Mouse (Mus musculus): ENCODE measurements around the gene Slc34a3.

Gene Slc34a3

DNA sequence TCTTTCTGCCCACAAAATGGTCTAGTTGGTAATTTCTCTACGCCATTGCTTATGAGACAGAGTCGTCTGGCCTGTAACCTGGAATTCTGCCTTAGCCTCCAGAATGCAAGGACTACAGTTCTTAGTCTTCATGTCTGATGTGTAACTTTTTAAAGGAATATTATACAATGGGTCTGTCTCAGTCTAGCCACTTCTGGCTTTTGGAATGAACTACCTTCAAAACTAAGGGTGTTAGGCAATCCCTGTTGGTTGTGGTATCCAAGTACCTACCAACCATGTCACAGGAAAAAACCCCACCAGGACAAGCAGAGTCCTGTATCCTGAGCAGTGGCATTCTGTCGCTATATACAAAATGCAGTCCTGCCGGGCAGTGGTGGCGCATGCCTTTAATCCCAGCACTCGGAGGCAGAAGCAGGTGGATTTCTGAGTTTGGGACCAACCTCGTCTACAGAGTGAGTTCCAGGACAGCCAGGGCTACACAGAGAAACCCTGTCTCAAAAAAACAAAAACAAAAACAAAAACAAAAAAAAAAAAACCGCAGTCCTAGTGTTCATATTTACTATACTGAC, 8.3 kb downstream of the Slc34a3 start:
- intact Hi-C loops (cut with DNase I): no loop called here

DNA sequence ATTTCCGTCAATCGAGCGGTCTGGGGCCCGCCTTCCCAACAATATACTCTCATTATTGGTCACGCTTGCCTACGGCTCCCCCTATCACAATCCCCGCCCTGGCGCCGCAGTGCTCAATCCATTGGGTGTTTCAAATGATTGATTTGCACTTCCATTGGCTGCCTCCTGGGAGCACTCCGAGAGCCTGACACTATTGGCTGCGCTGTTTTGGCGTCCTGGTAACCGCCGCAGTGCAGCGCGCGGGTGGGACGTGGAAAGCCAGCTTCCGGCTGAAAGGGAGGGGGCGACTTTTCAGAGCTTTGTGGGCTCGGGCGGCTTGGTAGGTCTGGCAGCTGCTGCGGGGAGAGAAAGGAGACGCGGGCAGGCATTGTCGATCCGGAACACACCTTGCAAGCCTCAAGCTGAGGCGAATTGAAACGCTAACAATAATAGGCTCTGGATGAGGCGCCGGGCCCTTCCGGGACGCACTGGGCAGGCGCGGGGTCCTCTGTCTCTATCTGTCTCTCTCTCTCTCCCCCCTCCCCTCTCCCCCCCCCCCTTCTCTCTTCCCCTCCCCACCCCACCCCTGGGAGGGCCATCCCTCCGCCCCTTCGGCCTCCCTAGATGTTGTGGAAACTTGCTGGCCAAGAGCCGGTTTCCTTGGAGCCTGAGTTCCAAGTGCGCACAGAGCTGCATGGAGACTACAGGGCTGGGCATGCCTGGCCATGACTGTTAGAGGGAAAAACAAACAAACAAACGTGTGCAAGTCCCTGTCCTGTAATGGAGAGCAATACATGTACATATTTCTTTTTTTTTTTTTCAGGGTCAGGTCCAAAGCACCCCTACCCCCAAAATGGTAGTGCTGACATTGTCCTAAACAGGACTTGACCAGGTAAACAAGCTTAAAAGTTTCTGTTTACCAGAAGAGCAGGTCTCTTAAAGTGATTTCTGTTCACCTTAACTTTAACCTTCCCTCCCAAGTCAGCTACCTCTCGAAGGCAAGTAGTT, 9.1 kb downstream of the Slc34a3 start:
- intact Hi-C loops (cut with DNase I): no loop called here

DNA sequence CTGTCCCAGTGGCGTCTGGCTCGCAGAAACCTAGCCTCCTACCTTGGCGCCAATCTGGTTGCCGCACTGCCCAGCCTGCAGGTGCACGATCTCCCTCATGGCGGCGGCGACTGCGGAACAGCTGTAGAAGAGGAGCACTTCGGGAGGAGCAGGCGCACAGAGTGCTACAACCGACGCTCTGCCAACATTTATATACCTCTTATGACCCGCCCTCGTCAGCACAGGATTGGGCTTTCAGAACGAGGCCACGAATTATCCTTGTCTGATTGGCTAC, 9.7 kb downstream of the Slc34a3 start, which contains the start of gene Tubb4b:
TSS of gene Tubb4b (minus strand) at position 211 of the 274 bp plus-strand sequence.
- intact Hi-C loops (cut with DNase I): no loop called here

DNA sequence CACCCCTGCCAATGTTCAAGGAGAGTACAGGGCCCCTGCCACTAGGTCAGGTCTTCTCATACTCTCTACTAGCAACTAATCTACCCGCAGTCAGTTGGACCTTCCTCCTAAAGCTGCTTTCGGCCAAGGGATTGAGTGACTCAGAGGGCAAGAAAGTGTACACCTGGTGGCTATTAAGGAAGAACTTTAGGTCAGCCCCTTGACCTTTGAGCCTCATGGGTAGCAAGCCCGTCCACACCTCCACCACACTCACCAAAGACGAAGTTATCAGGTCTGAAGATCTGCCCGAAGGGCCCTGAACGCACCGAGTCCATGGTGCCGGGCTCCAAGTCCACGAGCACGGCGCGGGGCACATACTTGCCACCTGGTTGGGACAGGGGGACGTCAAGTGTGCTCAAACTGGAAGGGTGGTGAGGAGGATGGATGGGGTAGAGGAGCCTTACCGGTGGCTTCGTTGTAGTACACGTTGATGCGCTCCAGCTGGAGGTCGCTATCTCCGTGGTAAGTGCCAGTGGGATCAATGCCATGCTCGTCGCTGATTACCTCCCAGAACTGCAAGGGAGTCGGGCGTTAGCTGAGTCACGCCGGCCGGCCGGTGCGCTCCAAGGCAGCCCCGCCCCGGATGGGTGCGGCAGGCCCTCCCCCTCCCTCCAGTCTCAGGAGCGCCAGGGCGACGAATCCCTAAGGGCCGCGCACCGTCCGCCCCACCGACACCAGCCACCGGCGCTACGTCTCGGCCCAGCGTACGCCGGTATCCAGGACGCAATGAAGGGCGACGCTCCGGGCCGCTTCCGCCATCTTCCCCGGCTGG, 10.3 kb downstream of the Slc34a3 start:
- intact Hi-C loops (cut with DNase I): no loop called here

DNA sequence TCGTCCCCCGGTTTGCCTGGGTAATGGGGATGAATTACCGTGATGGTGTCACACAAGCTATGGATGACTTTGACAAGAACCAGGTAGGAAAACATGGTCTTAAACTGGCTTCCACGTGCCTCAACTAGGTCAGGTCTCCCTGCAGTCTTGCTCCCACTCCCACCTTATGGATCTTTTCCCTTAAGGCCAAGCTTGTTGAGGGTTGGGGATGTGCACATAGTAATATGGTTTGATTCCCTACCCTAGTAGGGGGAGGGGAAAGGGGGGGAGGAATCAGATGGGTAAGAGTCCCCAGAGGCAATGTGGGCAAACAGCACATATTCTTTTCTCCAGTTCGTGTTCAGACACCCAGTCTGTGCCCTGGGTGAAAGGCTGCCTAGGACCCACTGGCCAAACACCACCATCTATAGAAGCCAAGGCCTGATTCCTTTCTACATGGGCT, 12.8 kb downstream of the Slc34a3 start:
- intact Hi-C loops (cut with DNase I): no loop called here

DNA sequence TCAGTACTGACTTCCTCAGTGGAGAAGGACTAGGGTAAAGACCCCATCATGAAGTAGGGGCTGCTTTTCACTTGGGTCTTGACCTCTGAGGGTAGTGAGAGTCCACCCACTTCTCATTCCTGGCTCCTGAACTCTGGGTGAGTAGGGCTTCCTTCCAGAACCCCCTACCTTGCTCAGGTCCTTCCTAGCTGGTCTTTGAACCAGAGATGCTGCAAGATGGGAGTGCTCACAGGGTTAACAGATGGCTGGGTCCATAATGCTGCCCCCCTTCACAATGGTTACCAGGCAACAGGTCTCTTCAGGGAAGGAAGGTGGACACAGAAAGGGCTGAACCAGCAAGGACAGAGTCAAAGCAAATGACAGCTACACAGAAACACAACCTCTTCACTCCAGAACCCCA, 15.7 kb downstream of the Slc34a3 start, which contains the start of gene Fam166a:
TSS of gene Fam166a (plus strand) at position 301 of the 400 bp plus-strand sequence.
- intact Hi-C loops (cut with DNase I): no loop called here

DNA sequence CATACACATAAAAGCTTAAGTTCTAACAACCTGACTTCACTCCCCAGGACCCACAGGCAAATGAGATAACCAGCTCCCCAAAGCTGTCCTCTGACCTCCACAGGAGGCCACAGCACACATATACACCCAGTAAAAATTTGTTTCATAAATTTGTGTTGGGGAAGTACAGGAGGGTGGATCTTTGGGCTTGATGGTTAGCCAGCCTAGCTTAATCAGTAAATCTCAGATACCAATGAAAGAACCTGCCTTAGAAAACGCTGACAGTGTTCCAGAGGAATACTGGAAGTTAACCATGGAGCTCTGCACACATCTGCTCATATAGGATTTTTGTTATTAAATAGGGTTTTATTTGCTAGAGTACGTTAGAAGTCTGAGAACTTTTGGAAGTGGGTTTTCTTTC, 16.5 kb downstream of the Slc34a3 start:
- intact Hi-C loops (cut with DNase I): no loop called here

DNA sequence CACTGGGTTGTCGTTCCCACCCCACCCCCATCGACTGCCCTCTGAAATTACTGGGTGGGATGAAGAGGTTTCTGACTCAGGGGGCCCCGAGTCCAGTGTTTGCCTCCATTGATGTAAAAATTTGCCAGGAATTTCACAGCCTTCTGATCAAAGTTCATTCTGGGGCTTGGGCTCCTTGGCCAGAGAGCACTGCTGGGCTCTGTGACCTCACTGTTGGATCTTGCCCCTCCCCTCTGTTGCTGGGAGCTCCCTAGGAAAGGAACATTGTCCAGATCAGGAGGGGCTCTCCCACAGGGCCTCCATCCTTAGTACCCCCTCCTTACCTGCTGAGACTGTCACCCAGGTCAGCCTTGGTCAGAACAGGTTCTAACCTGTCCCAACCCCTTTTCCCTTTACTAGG, 19.7 kb downstream of the Slc34a3 start, which contains the start of gene Stpg3:
TSS of gene Stpg3 (minus strand) at position 194 of the 400 bp plus-strand sequence.
- intact Hi-C loops (cut with DNase I): no loop called here

DNA sequence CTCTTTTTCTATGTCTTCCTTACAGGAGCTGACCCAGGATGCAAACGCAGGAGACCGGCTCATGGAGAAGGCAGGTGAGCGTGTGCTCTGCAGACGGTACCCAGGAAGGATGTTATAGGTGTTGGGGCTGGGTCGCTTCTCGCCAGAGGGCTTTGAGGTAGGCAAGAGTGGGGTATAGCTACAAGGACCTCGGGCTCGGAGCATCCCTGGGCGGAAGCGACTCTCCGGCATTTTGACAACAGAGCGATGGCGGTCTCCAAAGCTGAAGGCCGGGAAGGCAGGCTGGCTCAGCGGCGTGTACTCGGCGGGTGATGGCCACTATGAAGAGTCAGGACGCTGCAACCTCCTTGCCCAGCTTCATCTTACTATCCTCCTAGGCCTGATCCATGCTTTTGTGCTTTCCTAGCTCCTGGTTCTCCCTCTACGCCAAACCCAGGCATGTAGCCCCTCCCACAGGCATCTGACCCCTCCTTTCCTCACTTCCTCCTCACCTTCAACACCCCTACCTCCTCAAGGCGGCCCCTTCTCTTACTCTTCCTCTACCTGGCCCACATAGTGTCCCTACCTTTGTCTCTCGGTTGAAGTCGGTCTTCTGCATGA, 20.8 kb downstream of the Slc34a3 start:
- intact Hi-C loops (cut with DNase I): no loop called here

DNA sequence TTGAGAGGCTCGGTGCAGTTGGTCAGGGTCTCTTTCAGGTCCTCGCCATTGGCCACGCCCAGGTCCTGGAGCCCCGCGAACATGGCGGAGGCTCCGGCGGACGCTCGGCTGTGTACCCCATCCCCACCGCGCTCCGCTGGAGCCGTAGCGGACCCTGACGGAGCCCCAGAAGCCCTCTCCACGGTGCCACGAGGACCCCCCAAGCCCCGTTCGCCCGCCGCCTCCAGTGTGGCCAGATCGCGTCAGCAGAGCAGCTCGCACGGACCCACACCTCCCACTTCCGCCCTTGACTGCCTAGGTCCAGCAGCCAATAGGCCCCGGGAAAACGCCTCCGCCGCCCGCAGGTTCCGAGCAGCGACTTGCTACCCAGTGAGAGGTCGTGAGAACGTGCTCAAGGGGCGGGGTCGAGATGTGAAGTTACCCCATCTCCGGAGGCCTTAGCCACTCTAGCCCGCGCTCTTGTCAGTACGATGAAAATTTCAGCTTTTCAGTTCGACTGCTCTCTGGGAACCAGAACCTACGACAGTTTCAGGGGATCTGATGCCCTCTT, 23.0 kb downstream of the Slc34a3 start, which contains the start of gene Nelfb:
TSS of gene Nelfb (minus strand) at position 369 of the 550 bp plus-strand sequence.
- intact Hi-C loops (cut with DNase I): no loop called here

DNA sequence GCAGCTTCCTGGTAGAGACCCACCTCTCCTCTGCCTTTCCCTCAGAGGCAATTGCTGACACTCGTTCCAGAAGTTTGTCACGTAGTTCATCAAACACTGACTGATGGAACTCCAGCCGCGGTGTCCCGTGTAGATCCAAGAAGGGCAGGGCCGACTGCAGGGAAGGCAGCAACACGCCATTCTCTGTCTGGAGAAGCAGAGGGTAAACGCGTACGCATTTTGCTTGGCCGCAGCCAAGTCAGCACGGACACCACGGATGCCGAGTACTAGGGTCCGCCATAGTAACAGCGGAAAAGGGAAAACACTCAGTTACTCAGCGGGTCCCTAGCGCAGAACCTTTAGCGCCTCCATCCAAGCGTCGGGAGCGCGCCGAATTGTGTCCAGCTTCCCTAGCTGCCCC, 23.5 kb downstream of the Slc34a3 start:
- intact Hi-C loops (cut with DNase I): no loop called here

DNA sequence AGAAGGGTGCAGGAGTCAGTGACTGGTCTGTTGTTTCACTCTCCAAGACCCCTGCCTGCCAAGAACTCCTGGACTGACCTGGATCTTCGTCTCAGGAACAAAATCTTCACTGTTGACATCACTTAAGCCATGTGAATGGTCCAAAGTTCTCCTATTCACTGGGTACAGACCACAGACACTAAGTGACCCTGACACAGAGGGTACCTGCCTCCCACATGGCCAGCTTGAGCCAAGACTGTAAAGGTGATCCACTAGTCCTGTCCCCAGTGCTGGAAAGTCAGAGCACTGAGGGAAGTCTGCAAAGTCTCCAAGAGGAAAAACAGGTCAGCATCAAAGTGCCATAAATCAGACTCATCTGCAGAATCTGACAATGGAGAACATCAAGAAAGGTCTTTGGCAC, 26.6 kb downstream of the Slc34a3 start:
- intact Hi-C loops (cut with DNase I): no loop called here

DNA sequence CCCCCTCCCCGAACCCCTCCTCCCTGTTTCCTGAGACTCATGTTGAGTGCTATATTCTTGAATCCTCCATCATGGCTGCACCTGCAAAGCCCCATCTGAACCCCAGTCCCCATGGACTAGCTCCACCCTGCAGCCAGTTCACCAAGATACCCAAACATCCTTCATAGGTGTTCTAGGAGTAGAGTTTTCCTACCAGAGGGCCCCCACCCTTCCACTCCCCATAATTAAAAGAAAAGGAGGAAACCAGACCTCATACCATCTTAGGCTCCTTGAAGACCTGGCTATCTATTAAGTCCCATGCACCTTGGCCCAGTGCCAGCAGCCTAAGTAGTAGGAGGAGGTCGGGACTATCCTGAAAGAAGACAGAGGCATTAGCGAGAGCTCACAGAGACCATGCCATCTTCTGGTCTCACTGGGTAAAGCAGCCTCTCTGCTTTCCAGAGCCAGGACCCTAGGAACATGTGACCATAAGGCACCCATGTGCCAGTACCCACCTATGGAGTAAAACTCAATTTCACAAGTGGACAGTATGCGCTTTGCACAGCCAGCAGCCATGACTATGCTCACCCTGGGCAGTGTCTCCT, 30.4 kb downstream of the Slc34a3 start:
- intact Hi-C loops (cut with DNase I): no loop called here

DNA sequence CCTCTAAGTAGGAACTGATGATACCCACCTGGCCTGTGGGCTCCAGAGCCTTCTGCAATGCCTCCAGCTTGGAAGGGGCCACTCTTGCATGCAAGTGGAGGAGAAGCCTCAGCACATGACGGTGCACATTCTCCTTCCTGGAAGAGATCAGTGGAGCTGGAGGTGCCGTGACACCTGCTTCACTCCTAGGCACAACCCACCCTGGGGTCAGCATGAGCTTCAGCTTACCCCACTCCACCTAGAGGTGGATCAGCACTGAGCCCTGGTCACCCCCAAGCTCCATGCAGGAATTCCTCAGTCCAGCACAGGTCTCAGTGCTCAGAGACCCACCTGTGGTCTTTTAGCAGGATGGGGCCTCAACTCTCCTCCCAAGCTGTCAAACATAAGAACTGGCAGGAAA, 33.5 kb downstream of the Slc34a3 start:
- intact Hi-C loops (cut with DNase I): no loop called here

DNA sequence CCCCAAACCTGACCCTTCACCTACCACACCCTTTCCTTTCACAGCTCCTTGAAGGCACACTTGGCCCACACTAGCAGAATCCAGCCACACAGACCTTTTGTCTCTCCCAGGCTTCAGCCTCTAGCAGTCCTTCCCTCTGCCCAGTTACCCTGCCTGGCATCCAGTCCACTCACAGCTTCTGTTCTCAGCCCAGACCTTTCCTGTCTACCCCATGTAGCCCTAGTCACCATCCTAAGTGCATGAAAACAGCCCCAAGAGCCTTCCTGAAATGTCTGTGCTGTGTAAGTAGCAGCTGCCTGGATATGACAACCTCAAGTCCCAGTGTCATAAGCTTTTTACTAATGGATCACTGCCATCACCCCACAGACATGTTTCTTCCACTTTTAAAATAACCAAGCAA, 36.2 kb downstream of the Slc34a3 start:
- intact Hi-C loops (cut with DNase I): loop anchor here (10.0 kb wide), 1 partner anchor 137 kb away; the partner anchor contains the start of gene Man1b1

DNA sequence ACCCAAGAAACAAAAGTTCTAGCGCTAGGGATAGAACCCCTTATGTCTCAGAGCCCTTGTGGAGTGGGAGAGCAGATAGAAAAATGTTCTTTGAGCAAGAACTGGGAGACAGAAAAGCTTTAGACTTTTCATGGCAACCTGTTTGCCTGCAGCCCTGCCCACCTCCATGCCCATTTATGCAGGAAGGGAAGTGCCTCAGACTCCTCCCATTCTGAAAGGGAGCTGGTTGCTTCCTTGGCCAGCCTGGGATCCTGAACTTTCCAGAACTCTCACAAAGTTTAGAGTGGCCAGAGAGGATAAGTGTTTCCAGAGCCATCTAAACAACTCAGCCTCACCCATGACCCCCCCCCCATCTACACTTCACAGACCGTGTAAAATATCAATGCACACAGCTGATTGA, 37.0 kb downstream of the Slc34a3 start:
- intact Hi-C loops (cut with DNase I): loop anchor here (10.0 kb wide), 1 partner anchor 138 kb away; the partner anchor contains the start of gene Man1b1

DNA sequence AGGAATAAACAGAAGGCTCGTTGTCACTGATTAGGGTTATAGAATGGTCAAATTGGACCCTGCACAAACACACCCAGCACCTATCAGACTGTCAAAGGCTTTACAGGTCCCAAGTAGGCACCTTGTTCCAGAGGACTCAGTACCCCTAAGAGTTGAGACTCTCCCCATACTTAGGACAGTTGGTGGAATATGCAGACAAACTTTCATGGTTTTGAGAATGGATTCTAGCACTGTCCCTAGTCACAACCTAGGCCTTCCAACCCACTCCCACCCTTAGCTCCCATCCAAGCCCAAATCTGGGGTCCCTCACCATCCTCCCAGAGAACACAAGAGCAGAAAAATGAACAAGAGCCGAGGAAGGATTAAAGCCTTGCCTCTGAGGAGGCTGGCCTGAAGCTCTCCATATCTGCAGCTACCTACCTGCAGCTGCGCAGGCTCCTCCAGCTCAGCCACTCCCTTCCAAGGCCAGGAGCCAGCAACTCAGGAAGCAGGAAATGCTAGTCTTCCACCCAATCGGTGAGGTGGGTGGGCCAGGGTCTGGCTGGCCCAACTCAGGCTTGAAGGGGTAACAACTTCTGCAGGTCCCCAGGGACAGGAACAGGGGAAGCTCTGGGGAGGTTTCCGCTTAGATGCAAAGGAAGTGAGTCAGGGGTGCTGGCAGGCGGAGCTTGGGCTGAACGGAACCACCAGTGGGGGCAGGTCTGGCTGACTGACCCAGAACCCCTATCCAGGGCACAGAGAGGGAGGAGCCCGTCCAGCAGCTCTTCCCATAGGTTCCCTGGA, 37.8 kb downstream of the Slc34a3 start, which contains the start of gene Tor4a:
TSS of gene Tor4a (minus strand) at position 715 of the 783 bp plus-strand sequence.
- intact Hi-C loops (cut with DNase I): loop anchor here (10.0 kb wide), 1 partner anchor 138 kb away; the partner anchor contains the start of gene Man1b1

DNA sequence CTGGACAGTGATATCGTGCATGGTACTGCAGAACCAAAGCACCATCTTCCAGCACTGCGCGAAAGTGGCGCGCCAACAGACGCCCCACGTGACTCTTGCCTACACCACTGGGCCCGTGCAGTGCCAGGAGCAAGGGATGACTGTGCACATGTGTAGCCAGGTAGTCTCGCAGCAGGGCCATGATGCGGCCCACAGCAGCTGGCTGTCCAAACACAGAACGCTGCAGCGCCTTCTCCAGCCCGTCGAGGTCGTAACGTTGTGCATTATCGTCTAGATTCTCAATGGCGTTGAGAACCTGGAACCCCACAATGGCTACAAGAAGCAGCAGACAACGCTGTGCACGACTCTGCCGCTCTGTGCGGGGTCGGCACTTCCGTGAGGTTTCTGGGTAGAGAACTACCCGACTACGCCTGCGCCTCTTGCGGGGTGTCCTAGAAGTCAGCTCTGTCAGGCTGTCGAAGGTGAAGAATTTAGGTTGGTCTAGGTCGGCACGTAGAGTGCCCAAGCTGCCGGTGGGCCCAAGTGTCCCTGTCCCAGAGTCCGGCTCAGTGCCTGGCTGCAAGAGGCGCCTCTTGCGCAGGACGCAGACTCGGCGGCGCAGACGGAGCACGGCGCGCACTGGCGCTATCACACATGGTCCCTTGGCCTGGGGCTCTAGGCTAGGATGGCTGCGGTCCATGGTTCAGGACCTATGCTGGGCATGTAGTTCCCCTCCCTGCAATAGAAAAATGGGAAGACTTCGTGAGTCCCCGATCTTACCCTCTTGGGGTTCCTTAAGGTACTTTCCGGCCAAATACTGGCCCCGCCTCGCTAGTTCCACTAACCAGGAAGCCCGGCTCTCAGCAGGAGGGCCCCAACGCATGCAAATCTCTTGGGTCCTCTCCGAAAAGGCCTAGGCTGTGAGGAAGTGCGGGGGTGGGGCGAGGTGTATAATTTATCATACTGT, 38.7 kb downstream of the Slc34a3 start:
- intact Hi-C loops (cut with DNase I): loop anchor here (10.0 kb wide), 1 partner anchor 139 kb away; the partner anchor contains the start of gene Man1b1
